Mouse (Mus musculus) testis, postnatal 10 days (tissue): Measurements from ENCODE around the gene Arid1a.

Source experiments
- DNase-seq: peaks from one replicate; pipeline ENCODE4 v3.0.0; 2021; ENCODE audit warnings: low spot score

Arid1a gene

GRCm38 (mm10) chr4:133730122-133730521 is 26.4 kb downstream of the Arid1a start:
- DNase-seq: no peak

GRCm38 (mm10) chr4:133729541-133730093 is 27.0 kb downstream of the Arid1a start:
- peak; percentile 84 for DNase-seq

GRCm38 (mm10) chr4:133729007-133729406 is 27.6 kb downstream of the Arid1a start:
- no peak for DNase-seq

- no peak for DNase-seq
These were observed 28.3 kb downstream of the Arid1a start for GRCm38 (mm10) chr4:133728256-133728655.

GRCm38 (mm10) chr4:133725706-133726105 is 30.9 kb downstream of the Arid1a start:
- DNase-seq: no peak

GRCm38 (mm10) chr4:133719791-133720190 is 36.8 kb downstream of the Arid1a start:
- DNase-seq: no peak

GRCm38 (mm10) chr4:133712755-133713154 is 43.8 kb downstream of the Arid1a start:
- DNase-seq: no peak

- DNase-seq: no peak
These were observed 45.1 kb downstream of the Arid1a start for GRCm38 (mm10) chr4:133711307-133712076.

GRCm38 (mm10) chr4:133709395-133709794 is 47.2 kb downstream of the Arid1a start:
- no peak for DNase-seq

GRCm38 (mm10) chr4:133707464-133707863 is 49.1 kb downstream of the Arid1a start:
- DNase-seq: no peak

GRCm38 (mm10) chr4:133706956-133707355 is 49.6 kb downstream of the Arid1a start:
- DNase-seq: no peak

- no peak for DNase-seq
These were observed 51.5 kb downstream of the Arid1a start for GRCm38 (mm10) chr4:133705062-133705461.

- peak; percentile 80 for DNase-seq
These were observed 55.6 kb downstream of the Arid1a start for GRCm38 (mm10) chr4:133700905-133701368.

GRCm38 (mm10) chr4:133695363-133695762 is 61.2 kb downstream of the Arid1a start:
- no peak for DNase-seq

- DNase-seq: no peak
These were observed 66.3 kb downstream of the Arid1a start for GRCm38 (mm10) chr4:133690252-133690651.

GRCm38 (mm10) chr4:133688417-133689067 is 68.0 kb downstream of the Arid1a start:
- no peak for DNase-seq

GRCm38 (mm10) chr4:133687126-133687525 is 69.4 kb downstream of the Arid1a start:
- no peak for DNase-seq

- no peak for DNase-seq
These were observed 70.1 kb downstream of the Arid1a start for GRCm38 (mm10) chr4:133686512-133686911.

- DNase-seq: no peak
These were observed 76.3 kb downstream of the Arid1a start for GRCm38 (mm10) chr4:133680206-133680786.

- no peak for DNase-seq
These were observed 76.9 kb downstream of the Arid1a start for GRCm38 (mm10) chr4:133679629-133680028.

GRCm38 (mm10) chr4:133677266-133677665 is 79.3 kb downstream of the Arid1a start:
- DNase-seq: no peak

GRCm38 (mm10) chr4:133676189-133676588 is 80.4 kb downstream of the Arid1a start:
- no peak for DNase-seq

GRCm38 (mm10) chr4:133675594-133676016 is 81.0 kb downstream of the Arid1a start:
- DNase-seq: peak; percentile 73
